Mouse (Mus musculus) brain, embryonic 14.5 days (tissue): ENCODE data around the gene Cecr2.

Source experiments
- CTCF ChIP-seq: fragments of 200-500 bp; IDR thresholded peaks from 2 replicates; pipeline ENCODE4 v1.5.1; 2012; ENCODE audit warnings: inconsistent platforms, mild to moderate bottlenecking, moderate library complexity, borderline replicate concordance; ENCODE audit not compliant: insufficient read depth, insufficient read length; ENCODE audit errors: extremely low read depth
- POLR2A ChIP-seq: fragments of 200-500 bp; IDR thresholded peaks from 2 replicates; pipeline ENCODE4 v1.6.1; 2012; ENCODE audit warnings: mild to moderate bottlenecking, inconsistent platforms, borderline replicate concordance; ENCODE audit not compliant: poor library complexity, insufficient read depth, insufficient read length, severe bottlenecking; ENCODE audit errors: extremely low read depth

- TF ChIP-seq CTCF (no peak), POLR2A (no peak)
These were observed 37.2 kb upstream of the Cecr2 start for GRCm38 (mm10) chr6:120628963-120629362.
